Mouse (Mus musculus) embryonic stem cell, embryonic (primary cell): ENCODE data around the gene Apbb2.

Experiments used
- CTCF ChIA-PET, 4 experiments: fragments of 300-600 bp in 2 of 4; fragments of 350-600 bp in 2 of 4; sonication (Branson Sonifier 250); formaldehyde crosslinking; loops; one replicate each; lab custom pipeline; 2022; ENCODE audit warnings: inconsistent platforms in 2 of 4; lab: Charles Lee
- POLR2A ChIA-PET, 4 experiments: fragments of 300-600 bp in 2 of 4; fragments of 350-600 bp in 2 of 4; sonication (Branson Sonifier 250); formaldehyde crosslinking; loops; one replicate each; lab custom pipeline; 2022; ENCODE audit warnings: antibody characterized with exemption in 4 of 4, inconsistent platforms in 1 of 4; lab: Charles Lee

The Apbb2 gene

GRCm38 (mm10) chr5:66351064-66351463 lies 267.5 kb downstream of the Apbb2 start:
- CTCF ChIA-PET, result interaction anchor here in 2 of 4 experiments (0.8 to 1.6 kb wide), 2 partner anchors 13 to 77 kb away, joined by 3 read pairs; no protein-coding TSS in a partner anchor
- POLR2A ChIA-PET, result interaction anchor here in 1 of 4 experiments (1.1 kb wide), 1 partner anchor 9 kb away, joined by 3 read pairs; no protein-coding TSS in a partner anchor

GRCm38 (mm10) chr5:66350611-66351010 lies 268.0 kb downstream of the Apbb2 start:
- POLR2A ChIA-PET, result interaction anchor here in 1 of 4 experiments (1.0 to 1.1 kb wide), 2 partner anchors 9 to 12 kb away, joined by 3 read pairs; no protein-coding TSS in a partner anchor
- CTCF ChIA-PET, result interaction anchor here in 2 of 4 experiments (0.8 to 1.6 kb wide), 2 partner anchors 13 to 76 kb away, joined by 3 read pairs; no protein-coding TSS in a partner anchor

- ChIA-PET CTCF (interaction anchor here in 2 of 4 experiments (0.6 to 1.0 kb wide), 3 partner anchors 10 to 349 kb away, joined by 3 to 4 read pairs (median 3); no protein-coding TSS in a partner anchor), POLR2A (no interaction called here)
Observed at GRCm38 (mm10) chr5:66348421-66348820, 270.2 kb downstream of the Apbb2 start.

- POLR2A ChIA-PET, result interaction anchor here in 2 of 4 experiments (0.7 to 1.0 kb wide), 2 partner anchors 14 to 295 kb away, joined by 3 read pairs; no protein-coding TSS in a partner anchor
- CTCF ChIA-PET, result no interaction called here
Observed at GRCm38 (mm10) chr5:66346756-66347155, 271.8 kb downstream of the Apbb2 start.

- CTCF ChIA-PET, result interaction anchor here (0.6 to 2.6 kb wide), 7 partner anchors 18 to 85 kb away, joined by 3 to 10 read pairs (median 4); partner anchors contain the start of gene Nsun7 (in 1 of the 4)
Observed at GRCm38 (mm10) chr5:66345140-66345539, 273.4 kb downstream of the Apbb2 start.

GRCm38 (mm10) chr5:66344182-66344581 lies 274.4 kb downstream of the Apbb2 start:
- CTCF ChIA-PET, result interaction anchor here (0.8 to 2.6 kb wide), 5 partner anchors 17 to 25 kb away, joined by 3 to 10 read pairs (median 4); no protein-coding TSS in a partner anchor
- POLR2A ChIA-PET, result interaction anchor here in 3 of 4 experiments (0.6 to 3.4 kb wide), 10 partner anchors 9 to 340 kb away, joined by 3 to 8 read pairs (median 4); no protein-coding TSS in a partner anchor

More at GRCm38 (mm10) chr5:66345140-66345539, 273.4 kb downstream of the Apbb2 start:
- POLR2A ChIA-PET, result interaction anchor here in 3 of 4 experiments (0.5 to 3.4 kb wide), 9 partner anchors 8 to 441 kb away, joined by 3 to 8 read pairs (median 4); partner anchors contain the start of gene Uchl1 (in 1 of the 3)

GRCm38 (mm10) chr5:66342285-66342684 lies 276.3 kb downstream of the Apbb2 start:
- ChIA-PET POLR2A (interaction anchor here (0.5 to 2.8 kb wide), 14 partner anchors 8 to 334 kb away, joined by 3 to 9 read pairs (median 4); partner anchors contain the start of gene Uchl1 (in 3 of the 4)), CTCF (interaction anchor here in 3 of 4 experiments (0.6 to 1.7 kb wide), 5 partner anchors 16 to 123 kb away, joined by 3 to 8 read pairs (median 4); no protein-coding TSS in a partner anchor)

- ChIA-PET POLR2A (interaction anchor here (0.5 to 2.8 kb wide), 13 partner anchors 9 to 334 kb away, joined by 3 to 9 read pairs (median 4); partner anchors contain the start of gene Uchl1 (in 2 of the 4)), CTCF (interaction anchor here in 3 of 4 experiments (0.6 to 1.7 kb wide), 5 partner anchors 15 to 123 kb away, joined by 3 to 8 read pairs (median 4); no protein-coding TSS in a partner anchor)
Observed at GRCm38 (mm10) chr5:66341848-66342247, 276.7 kb downstream of the Apbb2 start.

- ChIA-PET CTCF (interaction anchor here in 3 of 4 experiments (0.5 to 3.6 kb wide), 4 partner anchors 12 to 390 kb away, joined by 3 to 30 read pairs (median 3); no protein-coding TSS in a partner anchor), POLR2A (interaction anchor here (0.7 to 2.8 kb wide), 6 partner anchors 33 to 336 kb away, joined by 3 to 9 read pairs (median 4); partner anchors contain the start of gene Uchl1 (in 2 of the 4))
Observed at GRCm38 (mm10) chr5:66340356-66341102, 278.1 kb downstream of the Apbb2 start.

GRCm38 (mm10) chr5:66338583-66338982 lies 280.0 kb downstream of the Apbb2 start:
- POLR2A ChIA-PET, result interaction anchor here in 2 of 4 experiments (0.7 to 3.3 kb wide), 9 partner anchors 11 to 338 kb away, joined by 3 to 17 read pairs (median 4); partner anchors contain the start of gene Uchl1 (in 2 of the 2)
- CTCF ChIA-PET, result interaction anchor here (0.6 to 3.7 kb wide), 29 partner anchors 8 to 853 kb away, joined by 3 to 59 read pairs (median 4); partner anchors contain the start of gene Apbb2 (in 1 of the 4)

- ChIA-PET CTCF (interaction anchor here (0.6 to 3.7 kb wide), 33 partner anchors 8 to 1419 kb away, joined by 3 to 59 read pairs (median 4); partner anchors contain the start of genes Apbb2 (in 1 of the 4) and Nsun7 (in 1 of the 4)), POLR2A (interaction anchor here in 3 of 4 experiments (0.7 to 3.3 kb wide), 11 partner anchors 10 to 338 kb away, joined by 3 to 17 read pairs (median 3); partner anchors contain the start of gene Uchl1 (in 2 of the 3))
Observed at GRCm38 (mm10) chr5:66337969-66338345, 280.6 kb downstream of the Apbb2 start.

- CTCF ChIA-PET, result interaction anchor here (0.6 to 3.7 kb wide), 19 partner anchors 10 to 1420 kb away, joined by 3 to 59 read pairs (median 4); partner anchors contain the start of genes Apbb2 (in 1 of the 4) and Nsun7 (in 1 of the 4)
- POLR2A ChIA-PET, result interaction anchor here in 3 of 4 experiments (0.5 to 3.3 kb wide), 12 partner anchors 9 to 667 kb away, joined by 3 to 17 read pairs (median 4); partner anchors contain the start of gene Uchl1 (in 2 of the 3)
Observed at GRCm38 (mm10) chr5:66337025-66337968, 281.3 kb downstream of the Apbb2 start.

- CTCF ChIA-PET, result interaction anchor here (0.5 to 7.1 kb wide), 5 partner anchors 7 to 416 kb away, joined by 3 to 59 read pairs (median 4); no protein-coding TSS in a partner anchor
- POLR2A ChIA-PET, result interaction anchor here in 2 of 4 experiments (0.7 to 1.1 kb wide), 2 partner anchors 86 to 346 kb away, joined by 3 read pairs; no protein-coding TSS in a partner anchor
Observed at GRCm38 (mm10) chr5:66330806-66331205, 287.8 kb downstream of the Apbb2 start.

- ChIA-PET CTCF (interaction anchor here in 3 of 4 experiments (1.4 to 7.1 kb wide), 3 partner anchors 10 kb away, joined by 6 to 59 read pairs (median 30); no protein-coding TSS in a partner anchor), POLR2A (interaction anchor here in 1 of 4 experiments (1.0 to 2.6 kb wide), 4 partner anchors 9 to 349 kb away, joined by 3 to 12 read pairs (median 6); partner anchors contain the start of gene Uchl1)
Observed at GRCm38 (mm10) chr5:66328766-66329165, 289.8 kb downstream of the Apbb2 start.

GRCm38 (mm10) chr5:66327949-66328726 lies 290.4 kb downstream of the Apbb2 start:
- ChIA-PET CTCF (interaction anchor here (0.8 to 7.1 kb wide), 14 partner anchors 9 to 290 kb away, joined by 3 to 59 read pairs (median 4); no protein-coding TSS in a partner anchor), POLR2A (interaction anchor here in 3 of 4 experiments (1.0 to 2.6 kb wide), 9 partner anchors 10 to 350 kb away, joined by 3 to 12 read pairs (median 4); partner anchors contain the start of gene Uchl1 (in 2 of the 3))
